Mouse (Mus musculus) liver, adult 2 months (tissue): ENCODE data around the gene Gmfg. TPM values are rescaled to one million over a fixed set of nuclear protein-coding genes. Genes with fewer than 3 reads are reported as not detected.

Source experiments
- DNase-seq: peaks from one replicate; pipeline ENCODE4 v3.0.0-alpha.2; 2011; ENCODE audit warnings: low read depth, low spot score; ENCODE audit errors: extremely low read depth
- H3K27ac ChIP-seq: fragments of 200-500 bp; replicated peaks from 2 replicates; pipeline ENCODE4 v1.5.1; 2012; ENCODE audit warnings: low read depth, mild to moderate bottlenecking, control low read depth, inconsistent platforms, low read length; ENCODE audit not compliant: insufficient read depth
- H3K27me3 ChIP-seq: fragments of 200-500 bp; 2 replicates; pipeline ENCODE4 v1.6.1; 2012; ENCODE audit warnings: mild to moderate bottlenecking, moderate library complexity, low read length, inconsistent platforms; ENCODE audit not compliant: control insufficient read depth, insufficient read depth
- H3K36me3 ChIP-seq: fragments of 200-500 bp; 2 replicates; pipeline ENCODE4 v1.6.1; 2012; ENCODE audit warnings: low read length, inconsistent platforms; ENCODE audit not compliant: control insufficient read depth, insufficient read depth
- H3K4me1 ChIP-seq: fragments of 200-500 bp; 2 replicates; pipeline ENCODE4 v1.6.1; 2011; ENCODE audit warnings: low read length; ENCODE audit not compliant: control insufficient read depth, insufficient read depth
- H3K4me3 ChIP-seq: fragments of 200-500 bp; 2 replicates; pipeline ENCODE4 v1.5.1; 2011; ENCODE audit warnings: low read depth, mild to moderate bottlenecking, control low read depth, low read length, moderate library complexity; ENCODE audit not compliant: insufficient read depth
- H3K79me2 ChIP-seq: fragments of 200-500 bp; 2 replicates; pipeline ENCODE4 v1.6.1; 2012; ENCODE audit warnings: inconsistent platforms, mild to moderate bottlenecking, low read length, moderate library complexity; ENCODE audit not compliant: control insufficient read depth, insufficient read depth
- H3K9ac ChIP-seq: fragments of 200-500 bp; 2 replicates; pipeline ENCODE4 v1.6.1; 2012; ENCODE audit warnings: low read depth, mild to moderate bottlenecking, control low read depth, inconsistent platforms, low read length
- CTCF ChIP-seq: fragments of 200-500 bp; IDR thresholded peaks from 2 replicates; pipeline ENCODE4 v1.5.1; 2011; ENCODE audit warnings: low read depth, low read length, control low read depth
- POLR2A ChIP-seq: fragments of 200-500 bp; IDR thresholded peaks from 2 replicates; pipeline ENCODE4 v1.6.1; 2011; ENCODE audit warnings: low read length, control low read depth; ENCODE audit not compliant: insufficient read depth; ENCODE audit errors: extremely low read depth
- WGBS: fragments of 180-500 bp; shearing (Covaris S2); methylation state at CpG from one replicate; pipeline ENCODE4 v1.1.7; 2018; 5-methylcytosine and 5-hydroxymethylcytosine counted together
- polyA plus RNA-seq: library from polyadenylated mRNA; depleted of rRNA; stranded (reverse); fragments of >200 nt; gene quantifications from 2 replicates; pipeline ENCODE4 v1.2.3, GENCODE M21; 2012; rRNA removed
- total RNA-seq: library from RNA; depleted of rRNA; stranded (reverse); fragments of >200 nt; gene quantifications from 2 replicates; pipeline ENCODE4 v1.2.3, GENCODE M21; 2014; rRNA removed

Gene Gmfg
- 18.4 and 24.4 TPM in 2 replicates for total RNA-seq
- 4.0 and 4.6 TPM in 2 replicates for polyA plus RNA-seq

DNA sequence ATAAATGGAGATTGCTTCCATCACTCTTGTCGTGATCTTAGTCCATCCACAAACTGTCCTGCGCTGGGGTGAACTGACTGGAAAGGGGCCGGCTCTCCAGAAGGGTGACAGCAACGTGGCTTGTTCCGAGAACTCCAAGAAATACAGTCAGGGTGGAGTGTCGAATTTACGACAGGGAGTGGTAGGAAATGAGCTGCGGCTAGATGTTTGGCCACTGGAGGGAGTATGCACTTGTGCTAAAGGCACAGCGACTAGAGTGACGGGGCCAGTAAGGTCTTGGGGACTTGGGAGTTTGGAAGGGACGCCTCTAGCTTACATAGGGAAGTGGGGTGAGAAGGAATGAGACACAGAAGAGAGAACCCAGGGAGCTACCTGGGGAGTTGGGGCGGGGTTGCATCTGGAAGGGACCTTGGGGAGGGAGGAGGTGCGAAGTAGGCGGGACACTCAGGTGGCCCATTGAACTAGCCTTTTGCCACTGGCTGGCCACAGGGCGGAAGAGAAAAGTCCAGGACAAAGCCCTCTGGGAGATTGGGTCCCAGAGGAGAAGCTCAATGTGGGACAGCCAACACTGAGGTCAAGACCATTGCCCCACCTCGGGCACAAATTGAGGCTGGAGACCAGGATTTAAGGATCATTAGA lies at the start of gene Gmfg:
Gmfg (plus strand) TSS at position 516 of the 639 bp plus-strand sequence.
- WGBS = 5% methylated on average over 16 of the region's 16 CpGs
- TF ChIP-seq POLR2A (no peak), CTCF (peak; percentile 74)

DNA sequence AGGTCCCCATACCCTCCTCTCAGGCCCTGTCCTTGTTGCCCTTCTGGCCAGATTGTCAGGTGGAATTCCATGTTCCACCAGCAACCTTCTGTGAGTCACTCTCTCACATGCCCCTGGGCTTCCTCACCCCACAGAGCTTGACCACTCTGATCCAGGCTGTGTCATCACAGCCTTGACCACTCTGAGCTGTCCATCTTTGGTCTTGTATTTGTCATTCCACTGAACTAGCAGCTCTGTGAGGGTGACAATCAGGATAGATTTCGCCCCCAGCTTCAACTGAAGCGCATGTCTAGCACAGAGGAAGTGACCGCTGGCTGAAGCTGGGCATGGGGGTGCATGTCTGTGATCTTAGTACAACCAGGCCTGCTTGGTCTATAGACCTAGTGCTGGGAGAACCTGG lies 46.9 kb upstream of the Gmfg start:
- WGBS = 100% methylated on average over 3 of the region's 3 CpGs
- peaks cover 5% of the 10 kb centered on the region for H3K36me3 ChIP-seq

More for the DNA sequence above, at the start of gene Gmfg:
- peaks cover 4% of the 10 kb centered on the region; the same call in 1 of the 2 replicates for H3K4me1 ChIP-seq
- no peaks in the 10 kb centered on the region; the same call in 1 of the 2 replicates for H3K36me3 ChIP-seq
- peak within 1 kb of the TSS; percentile 53 for H3K27ac ChIP-seq
- peaks cover 8% of the 10 kb centered on the region for H3K79me2 ChIP-seq
- H3K9ac ChIP-seq = peak within 1 kb of the TSS; percentile 66
- no peaks in the 10 kb centered on the region for H3K27me3 ChIP-seq
- peak within 1 kb of the TSS; percentile 68 for H3K4me3 ChIP-seq
- peak; percentile 81 for DNase-seq

DNA sequence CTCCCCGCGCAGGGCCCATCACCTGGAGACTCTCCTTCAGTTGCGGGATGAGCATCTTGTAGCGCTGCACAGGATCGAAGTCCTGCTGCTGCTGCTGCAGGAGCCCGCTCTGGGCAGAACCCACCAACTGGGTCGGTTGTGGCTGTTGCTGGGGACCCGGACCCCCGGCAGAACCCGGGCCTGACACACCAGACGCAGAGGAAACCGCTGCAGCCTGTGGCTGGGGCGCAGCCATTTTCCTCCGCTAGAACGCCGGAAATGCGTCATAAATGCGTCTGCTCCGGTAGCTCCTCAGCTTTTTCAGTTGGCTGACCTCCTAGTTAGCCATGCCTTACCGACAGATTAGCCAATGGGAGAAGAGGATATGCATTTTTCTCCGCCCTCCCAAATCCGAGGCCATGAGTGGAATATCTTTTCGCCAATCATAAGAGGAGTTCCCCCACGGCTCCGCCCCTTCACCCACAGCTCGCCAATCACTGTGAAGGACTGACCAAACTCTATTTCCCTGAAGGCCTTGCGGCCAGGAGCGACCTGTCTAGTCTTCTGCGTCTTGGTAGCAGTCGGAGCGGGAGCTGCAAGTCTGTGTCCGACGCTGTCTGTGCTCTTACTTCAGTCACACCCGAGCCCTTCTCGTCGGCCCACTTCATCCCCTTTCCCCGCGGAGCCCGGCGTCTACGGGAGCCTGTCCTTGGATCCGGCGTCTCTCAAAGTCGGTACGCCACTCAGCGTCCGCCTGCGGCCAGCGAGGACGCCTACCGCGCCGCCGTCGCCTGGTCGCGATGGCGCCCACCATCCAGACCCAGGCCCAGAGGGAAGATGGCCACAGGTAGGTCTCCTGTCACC lies 44.6 kb upstream of the Gmfg start, which contains the start of the genes Med29 and Paf1:
Med29 (minus strand) TSS at position 280 of the 843 bp plus-strand sequence.
Paf1 (plus strand) TSS at position 523 of the 843 bp plus-strand sequence.
- Histone ChIP-seq H3K4me1 (peaks cover 11% of the 10 kb centered on the region), H3K36me3 (peaks cover 21% of the 10 kb centered on the region), H3K27me3 (no peaks in the 10 kb centered on the region), H3K79me2 (peaks cover 15% of the 10 kb centered on the region; the same call in 1 of the 2 replicates), H3K9ac (peak within 1 kb of the TSS; percentile 92), H3K4me3 (peak within 1 kb of the TSS; percentile 92), H3K27ac (no peak within 1 kb of the TSS; the same call in 1 of the 2 replicates)
- WGBS = under 1% methylated on average over 58 of the region's 58 CpGs
- TF ChIP-seq CTCF (no peak), POLR2A (peak; percentile 96)
- peak; percentile 100 for DNase-seq

More for the DNA sequence above, 46.9 kb upstream of the Gmfg start:
- no peak overlapping the region for H3K27ac ChIP-seq
- no peaks in the 10 kb centered on the region for H3K27me3 ChIP-seq
- H3K4me1 ChIP-seq = peaks cover 14% of the 10 kb centered on the region
- no peak overlapping the region for H3K9ac ChIP-seq
- no peak for DNase-seq
- peaks cover 15% of the 10 kb centered on the region; the same call in 1 of the 2 replicates for H3K79me2 ChIP-seq
- H3K4me3 ChIP-seq = no peak overlapping the region
- TF ChIP-seq CTCF = no peak
- no peak for TF ChIP-seq POLR2A

DNA sequence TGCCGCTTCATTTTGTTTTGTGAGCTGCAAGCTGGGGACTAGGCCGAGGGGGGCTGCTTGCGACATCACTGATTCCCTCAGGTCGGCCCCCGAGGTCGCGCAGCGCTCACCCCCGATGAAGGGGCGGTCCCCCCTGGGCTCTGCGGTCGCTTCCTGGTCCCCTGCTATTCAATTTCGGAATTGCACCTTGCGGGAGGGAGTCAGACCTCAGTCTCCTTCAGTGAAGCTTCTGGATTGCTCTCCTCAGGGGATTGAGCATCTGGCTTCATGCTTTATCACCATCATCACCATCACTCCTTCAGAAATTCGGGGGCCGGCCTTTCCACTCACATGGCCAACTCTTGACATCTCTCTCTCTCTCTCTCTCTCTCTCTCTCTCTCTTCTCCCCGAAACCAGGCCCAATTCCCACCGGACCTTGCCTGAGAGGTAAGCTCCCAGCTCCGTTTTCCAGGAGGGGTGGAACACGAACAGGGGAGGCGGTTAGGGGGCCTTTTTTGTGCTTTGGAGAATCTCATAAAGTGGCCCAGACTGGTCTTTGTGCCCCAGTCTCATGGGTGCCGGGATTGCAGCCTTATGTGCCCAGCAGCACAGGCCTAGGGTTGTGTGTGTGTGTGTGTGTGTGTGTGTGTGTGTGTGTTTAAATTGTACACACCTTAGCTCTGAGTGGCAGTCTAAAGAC lies 43.8 kb upstream of the Gmfg start:
- peak overlapping the region; percentile 92 for H3K9ac ChIP-seq
- H3K27ac ChIP-seq = no peak overlapping the region; the same call in 1 of the 2 replicates
- peak overlapping the region; percentile 92 for H3K4me3 ChIP-seq
- no peak for DNase-seq
- H3K27me3 ChIP-seq = no peaks in the 10 kb centered on the region
- H3K36me3 ChIP-seq = peaks cover 29% of the 10 kb centered on the region
- H3K4me1 ChIP-seq = peaks cover 11% of the 10 kb centered on the region
- peaks cover 15% of the 10 kb centered on the region; the same call in 1 of the 2 replicates for H3K79me2 ChIP-seq
- TF ChIP-seq CTCF (no peak), POLR2A (no peak)
- 5% methylated on average over 22 of the region's 22 CpGs for whole genome bisulfite sequencing

DNA sequence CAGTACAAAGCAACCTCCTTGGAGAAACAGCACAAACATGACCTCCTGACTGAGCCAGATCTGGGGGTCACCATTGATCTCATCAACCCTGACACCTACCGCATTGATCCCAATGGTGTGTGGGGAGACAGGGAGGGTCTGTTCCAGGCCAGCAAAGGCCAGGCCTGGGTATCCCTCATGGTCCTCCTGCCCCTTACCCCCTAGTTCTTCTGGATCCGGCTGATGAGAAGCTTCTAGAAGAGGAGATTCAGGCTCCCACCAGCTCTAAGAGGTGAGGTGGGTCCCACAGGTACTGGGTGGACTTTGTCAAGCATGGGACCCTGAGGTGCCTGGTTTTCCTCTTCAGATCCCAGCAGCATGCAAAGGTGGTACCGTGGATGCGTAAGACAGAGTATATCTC lies 41.8 kb upstream of the Gmfg start:
- H3K4me1 ChIP-seq = peaks cover 11% of the 10 kb centered on the region
- H3K27ac ChIP-seq = no peak overlapping the region
- TF ChIP-seq POLR2A (no peak), CTCF (no peak)
- no peak for DNase-seq
- no peak overlapping the region for H3K9ac ChIP-seq
- H3K79me2 ChIP-seq = peaks cover 11% of the 10 kb centered on the region; the same call in 1 of the 2 replicates
- no peaks in the 10 kb centered on the region for H3K27me3 ChIP-seq
- WGBS = 90% methylated on average over 4 of the region's 4 CpGs
- no peak overlapping the region for H3K4me3 ChIP-seq
- H3K36me3 ChIP-seq = peaks cover 36% of the 10 kb centered on the region
